Mouse (Mus musculus): Measurements from ENCODE around the gene Krt28.

Krt28 gene

GRCm38 (mm10) chr11:99364412-99364811 lies 10.3 kb downstream of the Krt28 start:
- no peak for DNase-seq (ENCODE audit: low read depth)

DNA sequence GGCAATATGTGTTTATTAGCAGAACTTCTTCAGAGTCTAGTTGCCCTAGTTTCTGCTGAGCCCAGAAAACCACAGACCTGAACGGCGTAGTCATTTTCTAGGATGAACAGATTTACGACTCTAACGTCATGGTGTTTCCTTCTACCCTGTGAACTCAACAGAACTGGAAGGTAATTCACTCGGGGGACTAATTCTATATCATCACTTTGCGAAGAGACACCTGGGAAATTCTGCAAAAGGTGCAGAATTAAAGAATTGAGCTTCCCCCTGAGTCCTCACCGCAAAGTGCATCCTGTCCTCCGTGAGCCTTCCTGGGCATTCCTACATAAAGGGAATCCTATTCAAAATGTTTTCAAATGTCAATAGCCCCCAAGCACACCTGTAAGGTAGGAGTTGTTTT lies 13.3 kb downstream of the Krt28 start:
- no peak for DNase-seq (ENCODE audit: low read depth)

DNA sequence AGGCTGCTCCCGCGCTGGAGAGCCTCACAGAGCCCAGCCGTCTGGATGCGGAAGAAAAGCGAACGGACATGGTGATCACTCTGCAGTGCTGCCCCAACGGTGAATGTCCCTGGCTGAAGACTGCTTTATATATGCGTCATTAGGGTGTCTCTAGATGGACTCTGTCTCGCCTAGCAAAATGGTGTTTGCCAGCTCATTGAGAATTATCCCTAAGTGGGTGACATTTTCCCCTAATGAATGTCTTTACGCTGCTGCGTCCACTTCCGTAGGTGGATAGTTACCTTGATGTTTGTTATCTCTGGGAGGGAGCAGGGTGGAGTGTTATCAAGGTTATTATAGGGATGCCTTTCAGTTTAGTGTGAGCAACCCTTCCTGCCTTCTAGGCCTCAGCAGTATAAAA lies 23.7 kb downstream of the Krt28 start, which contains the start of gene Krt27:
TSS of gene Krt27 (minus strand) at position 101 of the 400 bp plus-strand sequence.
- DNase-seq (ENCODE audit: low read depth), result no peak

DNA sequence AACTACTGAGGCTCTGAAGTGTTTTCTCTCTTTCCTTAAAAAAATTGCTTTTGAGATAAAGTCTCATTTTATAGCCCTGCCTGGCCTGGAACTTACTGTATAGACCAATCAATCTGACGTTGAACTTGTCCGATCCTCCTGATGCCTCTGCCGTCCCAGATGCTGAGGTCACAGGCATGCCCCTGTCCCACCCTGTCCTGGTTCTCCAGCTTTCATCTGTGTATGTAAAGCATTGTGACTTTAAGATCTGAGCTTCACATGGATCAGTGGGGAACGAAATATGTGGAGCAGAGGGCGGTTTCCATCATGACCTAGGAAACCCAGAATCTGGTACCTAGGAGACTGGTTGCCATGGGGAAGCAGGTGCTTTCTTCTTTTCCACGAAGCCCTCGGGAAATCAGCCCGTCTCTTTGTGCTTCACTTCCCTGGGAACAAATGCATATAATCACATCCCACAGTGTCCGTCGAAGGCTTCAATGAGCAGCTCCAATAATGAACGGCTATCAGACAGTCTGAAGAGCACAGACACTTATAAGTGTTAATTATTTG lies 35.3 kb downstream of the Krt28 start:
- no peak for DNase-seq (ENCODE audit: low read depth)

DNA sequence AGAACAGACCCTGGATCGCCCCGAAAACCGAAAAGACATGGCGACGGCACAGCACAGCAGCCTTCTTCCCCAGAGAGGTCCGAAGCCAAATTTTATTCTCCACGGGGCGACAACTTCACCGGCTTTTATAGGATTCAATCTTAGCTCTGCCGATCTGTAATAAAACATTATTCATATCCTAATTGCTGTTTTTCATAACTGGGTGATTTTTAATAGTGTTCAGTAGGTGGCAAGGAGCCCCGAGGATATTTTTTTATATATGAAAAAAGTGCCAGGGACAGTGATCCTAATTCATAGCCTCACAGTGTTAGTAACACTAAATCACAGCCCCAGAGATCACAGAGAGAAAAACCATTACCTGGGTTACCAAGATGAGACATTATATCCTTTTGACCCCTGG lies 36.8 kb downstream of the Krt28 start, which contains the start of gene Krt26:
TSS of gene Krt26 (minus strand) at position 101 of the 400 bp plus-strand sequence.
- no peak for DNase-seq (ENCODE audit: low read depth)

- DNase-seq (ENCODE audit: low read depth), result no peak
These were observed 41.3 kb downstream of the Krt28 start for GRCm38 (mm10) chr11:99333426-99333825.

- no peak for DNase-seq (ENCODE audit: low read depth)
These were observed 45.0 kb downstream of the Krt28 start for GRCm38 (mm10) chr11:99329655-99330054.

DNA sequence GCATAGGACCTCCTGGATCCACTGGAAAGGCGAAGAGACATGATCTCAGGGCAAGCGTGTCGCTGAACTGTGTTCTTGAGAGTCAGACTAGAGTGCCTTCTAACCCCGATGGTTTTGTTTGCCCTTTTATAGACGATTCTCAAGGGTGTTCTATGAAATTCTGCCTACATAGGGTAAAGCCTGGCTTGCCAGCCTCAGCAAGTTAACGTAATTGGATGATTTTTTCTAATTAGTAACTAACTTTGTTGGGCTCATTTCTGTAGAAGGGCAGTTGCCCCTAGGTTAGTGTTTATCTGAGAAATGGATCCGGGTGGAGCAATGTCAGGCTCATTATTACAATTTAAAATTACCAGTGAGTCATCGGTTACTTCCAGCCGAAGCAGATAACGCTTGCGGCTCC lies 51.9 kb downstream of the Krt28 start, which contains the start of gene Krt25:
TSS of gene Krt25 (minus strand) at position 101 of the 400 bp plus-strand sequence.
- DNase-seq (ENCODE audit: low read depth), result no peak

DNA sequence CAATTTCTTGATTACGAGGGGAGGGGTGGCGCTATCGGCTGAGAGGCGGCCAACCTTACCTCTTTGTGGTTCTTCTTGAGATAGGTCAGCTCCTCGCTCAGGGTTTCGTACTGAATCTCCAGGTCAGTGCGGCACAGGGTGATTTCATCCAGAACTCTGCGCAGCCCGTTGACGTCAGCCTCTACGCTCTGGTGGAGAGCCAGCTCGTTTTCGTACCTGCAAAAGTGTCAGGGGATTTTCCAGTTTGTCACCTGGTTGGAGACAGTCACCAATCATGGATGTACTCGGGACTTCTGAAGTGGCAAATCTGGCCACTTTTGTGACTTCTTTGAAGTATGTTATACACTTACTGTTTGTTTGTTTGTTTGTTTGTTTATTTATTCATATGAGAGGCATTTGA lies 53.6 kb downstream of the Krt28 start:
- no peak for DNase-seq (ENCODE audit: low read depth)

DNA sequence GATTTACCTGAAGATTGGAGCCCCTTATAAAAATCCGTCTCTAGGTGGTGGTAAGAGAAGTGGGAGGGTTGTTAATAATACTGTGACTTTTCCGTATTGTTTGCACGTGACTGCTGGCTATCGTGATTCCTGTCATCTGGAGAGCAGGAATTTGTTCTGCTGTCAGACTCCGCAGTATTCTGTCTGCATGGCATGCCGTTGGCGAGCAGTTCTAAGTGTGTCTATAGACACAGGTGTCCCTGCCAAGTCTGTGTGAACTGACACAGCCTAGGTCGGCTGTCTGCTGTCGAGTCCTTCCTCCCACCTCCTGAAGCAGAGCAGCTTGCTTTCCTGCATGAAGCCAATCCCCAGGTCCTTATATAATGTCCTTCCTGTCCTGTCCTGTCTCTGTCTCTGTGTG lies 55.6 kb downstream of the Krt28 start:
- DNase-seq (ENCODE audit: low read depth), result no peak

GRCm38 (mm10) chr11:99316543-99316942 lies 58.2 kb downstream of the Krt28 start:
- no peak for DNase-seq (ENCODE audit: low read depth)
